Mouse (Mus musculus) embryonic facial prominence, embryonic 15.5 days (tissue): ENCODE data around the gene Zfp423. TPM values are rescaled to one million over a fixed set of nuclear protein-coding genes. Genes with fewer than 3 reads are reported as not detected.

Source experiments
- ATAC-seq: fragments of 200-750 bp; cut with Nextera tagmentation; 2 replicates; pipeline ENCODE4 v1.8.0; 2017; ENCODE audit warnings: low read depth, moderate TSS enrichment; ENCODE audit not compliant: insufficient number of reproducible peaks, low FRiP score, low TSS enrichment
- H3K27ac ChIP-seq: fragments of 300-500 bp; sonication (generic); replicated peaks from 2 replicates; pipeline ENCODE4 v1.5.1; 2015; ENCODE audit warnings: mild to moderate bottlenecking, inconsistent platforms
- H3K27me3 ChIP-seq: fragments of 300-500 bp; sonication (generic); 2 replicates; pipeline ENCODE4 v1.6.1; 2015; ENCODE audit warnings: inconsistent platforms
- H3K36me3 ChIP-seq: fragments of 300-500 bp; sonication (generic); 2 replicates; pipeline ENCODE4 v1.6.1; 2015; ENCODE audit warnings: mild to moderate bottlenecking, inconsistent platforms
- H3K4me1 ChIP-seq: fragments of 300-500 bp; sonication (generic); 2 replicates; pipeline ENCODE4 v1.6.1; 2015; ENCODE audit warnings: inconsistent platforms
- H3K4me2 ChIP-seq: fragments of 300-500 bp; sonication (generic); replicated peaks from 2 replicates; pipeline ENCODE4 v1.6.1; 2015; ENCODE audit warnings: mild to moderate bottlenecking, inconsistent platforms
- H3K4me3 ChIP-seq: fragments of 300-500 bp; sonication (generic); replicated peaks from 2 replicates; pipeline ENCODE4 v1.5.1; 2015; ENCODE audit warnings: mild to moderate bottlenecking, inconsistent platforms
- H3K9ac ChIP-seq: fragments of 300-500 bp; sonication (generic); 2 replicates; pipeline ENCODE4 v1.6.1; 2015; ENCODE audit warnings: inconsistent platforms
- H3K9me3 ChIP-seq: fragments of 300-500 bp; sonication (generic); replicated peaks from 2 replicates; pipeline ENCODE4 v1.6.1; 2016; ENCODE audit warnings: inconsistent platforms
- WGBS: fragments of 180-500 bp; shearing (Covaris S2); methylation state at CpG from one replicate; pipeline ENCODE4 v1.1.7; 2015; 5-methylcytosine and 5-hydroxymethylcytosine counted together
- polyA plus RNA-seq: library from polyadenylated mRNA; unstranded; fragments of >200 nt; fragmentation: Nextera tagmentation; extraction: Ambion mirVana; gene quantifications from 2 replicates; pipeline ENCODE4 v1.2.1, GENCODE M21; 2015

The Zfp423 gene
- polyA plus RNA-seq, 1 experiment from 2014 or later: 20.5 TPM

- Histone ChIP-seq H3K36me3 (no peaks in the 10 kb centered on the region), H3K4me2 (peak overlapping the region; percentile 44), H3K9me3 (no peaks in the 10 kb centered on the region), H3K4me1 (peaks cover 63% of the 10 kb centered on the region), H3K4me3 (no peak overlapping the region; the same call in 1 of the 2 replicates), H3K27ac (peak overlapping the region; percentile 86), H3K27me3 (no peaks in the 10 kb centered on the region), H3K9ac (no peak overlapping the region)
- WGBS: 27% methylated on average over 9 of the region's 9 CpGs
- ATAC-seq: no peak
Observed at GRCm38 (mm10) chr8:87716726-87717248, 242.6 kb downstream of the Zfp423 start.

GRCm38 (mm10) chr8:87715731-87716682, 243.4 kb downstream of the Zfp423 start:
- Histone ChIP-seq H3K36me3 (no peaks in the 10 kb centered on the region), H3K4me1 (peaks cover 62% of the 10 kb centered on the region), H3K27ac (peak overlapping the region; percentile 86), H3K9ac (no peak overlapping the region), H3K4me3 (peak overlapping the region; percentile 18), H3K27me3 (no peaks in the 10 kb centered on the region), H3K9me3 (no peaks in the 10 kb centered on the region), H3K4me2 (peak overlapping the region; percentile 44)
- ATAC-seq: peak; percentile 68
- 6% methylated on average over 24 of the region's 24 CpGs for WGBS

- Histone ChIP-seq H3K9me3 (no peaks in the 10 kb centered on the region), H3K9ac (no peak overlapping the region), H3K4me3 (no peak overlapping the region), H3K27ac (no peak overlapping the region), H3K36me3 (no peaks in the 10 kb centered on the region), H3K27me3 (no peaks in the 10 kb centered on the region), H3K4me1 (peaks cover 50% of the 10 kb centered on the region), H3K4me2 (no peak overlapping the region)
- ATAC-seq: no peak
- WGBS: 70% methylated on average over 2 of the region's 3 CpGs
Observed at GRCm38 (mm10) chr8:87713946-87714345, 245.4 kb downstream of the Zfp423 start.

GRCm38 (mm10) chr8:87711955-87712354, 247.4 kb downstream of the Zfp423 start:
- Histone ChIP-seq H3K27ac (no peak overlapping the region), H3K4me3 (no peak overlapping the region), H3K9me3 (no peaks in the 10 kb centered on the region), H3K27me3 (no peaks in the 10 kb centered on the region), H3K9ac (no peak overlapping the region), H3K4me2 (no peak overlapping the region), H3K36me3 (no peaks in the 10 kb centered on the region), H3K4me1 (peaks cover 45% of the 10 kb centered on the region)
- ATAC-seq: no peak
- 61% methylated on average over 6 of the region's 6 CpGs for WGBS

GRCm38 (mm10) chr8:87708127-87708637, 251.2 kb downstream of the Zfp423 start:
- no peak for ATAC-seq
- Histone ChIP-seq H3K4me1 (peaks cover 31% of the 10 kb centered on the region), H3K4me3 (no peak overlapping the region), H3K36me3 (no peaks in the 10 kb centered on the region), H3K27ac (no peak overlapping the region), H3K4me2 (no peak overlapping the region), H3K9ac (no peak overlapping the region), H3K9me3 (no peaks in the 10 kb centered on the region), H3K27me3 (no peaks in the 10 kb centered on the region)
- 27% methylated on average over 11 of the region's 11 CpGs for WGBS

- H3K4me3 ChIP-seq: no peak overlapping the region
- H3K36me3 ChIP-seq: no peaks in the 10 kb centered on the region
- 87% methylated on average over 17 of the region's 17 CpGs for WGBS
Observed at GRCm38 (mm10) chr8:87707176-87707575, 252.2 kb downstream of the Zfp423 start.

GRCm38 (mm10) chr8:87704756-87705155, 254.6 kb downstream of the Zfp423 start:
- peaks cover 38% of the 10 kb centered on the region for H3K4me1 ChIP-seq
- H3K36me3 ChIP-seq: no peaks in the 10 kb centered on the region
- no peaks in the 10 kb centered on the region for H3K9me3 ChIP-seq
- H3K4me3 ChIP-seq: no peak overlapping the region
- H3K27me3 ChIP-seq: no peaks in the 10 kb centered on the region
- no peak for ATAC-seq
- no peak overlapping the region for H3K9ac ChIP-seq
- 91% methylated on average over 3 of the region's 3 CpGs for WGBS
- H3K4me2 ChIP-seq: no peak overlapping the region
- H3K27ac ChIP-seq: no peak overlapping the region

More at GRCm38 (mm10) chr8:87707176-87707575, 252.2 kb downstream of the Zfp423 start:
- Histone ChIP-seq H3K4me2 (no peak overlapping the region), H3K27ac (no peak overlapping the region), H3K4me1 (peaks cover 41% of the 10 kb centered on the region), H3K9me3 (no peaks in the 10 kb centered on the region), H3K9ac (no peak overlapping the region), H3K27me3 (no peaks in the 10 kb centered on the region)
- no peak for ATAC-seq

GRCm38 (mm10) chr8:87702790-87703311, 256.5 kb downstream of the Zfp423 start:
- Histone ChIP-seq H3K4me2 (no peak overlapping the region), H3K27me3 (no peaks in the 10 kb centered on the region), H3K4me3 (no peak overlapping the region), H3K9me3 (no peaks in the 10 kb centered on the region), H3K27ac (peak overlapping the region; percentile 13; the same call in 1 of the 2 replicates), H3K36me3 (no peaks in the 10 kb centered on the region), H3K4me1 (peaks cover 28% of the 10 kb centered on the region), H3K9ac (no peak overlapping the region)
- peak; percentile 74 for ATAC-seq
- WGBS: 28% methylated on average over 10 of the region's 10 CpGs

- Histone ChIP-seq H3K36me3 (no peaks in the 10 kb centered on the region), H3K4me2 (no peak overlapping the region), H3K27me3 (no peaks in the 10 kb centered on the region), H3K4me1 (peaks cover 23% of the 10 kb centered on the region), H3K9ac (no peak overlapping the region), H3K27ac (peak overlapping the region; percentile 13), H3K9me3 (no peaks in the 10 kb centered on the region), H3K4me3 (no peak overlapping the region)
- peak; percentile 56; the same call in 1 of the 2 replicates for ATAC-seq
- WGBS: 38% methylated on average over 8 of the region's 8 CpGs
Observed at GRCm38 (mm10) chr8:87702051-87702521, 257.3 kb downstream of the Zfp423 start.

GRCm38 (mm10) chr8:87701583-87701982, 257.8 kb downstream of the Zfp423 start:
- Histone ChIP-seq H3K4me3 (no peak overlapping the region), H3K36me3 (no peaks in the 10 kb centered on the region), H3K9ac (no peak overlapping the region), H3K27me3 (no peaks in the 10 kb centered on the region), H3K27ac (no peak overlapping the region), H3K4me2 (no peak overlapping the region), H3K9me3 (no peaks in the 10 kb centered on the region), H3K4me1 (peaks cover 23% of the 10 kb centered on the region)
- WGBS: 67% methylated on average over 4 of the region's 4 CpGs
- peak; percentile 16; the same call in 1 of the 2 replicates for ATAC-seq

- WGBS: 42% methylated on average over 12 of the region's 12 CpGs
- Histone ChIP-seq H3K27me3 (no peaks in the 10 kb centered on the region), H3K9me3 (no peaks in the 10 kb centered on the region), H3K4me1 (peaks cover 23% of the 10 kb centered on the region), H3K36me3 (no peaks in the 10 kb centered on the region), H3K4me2 (no peak overlapping the region), H3K4me3 (no peak overlapping the region), H3K9ac (no peak overlapping the region), H3K27ac (no peak overlapping the region)
- no peak for ATAC-seq
Observed at GRCm38 (mm10) chr8:87700321-87700720, 259.1 kb downstream of the Zfp423 start.
